Mouse (Mus musculus) heart, postnatal 0 days (tissue): ENCODE measurements around the gene a.

Experiments used
- CTCF ChIP-seq: IDR thresholded peaks from 2 replicates; pipeline ENCODE4 v1.5.1; 2016; ENCODE audit warnings: antibody characterized with exemption, control low read depth, low read depth
- EP300 ChIP-seq: IDR thresholded peaks from 2 replicates; pipeline ENCODE4 v1.6.1; 2016; ENCODE audit warnings: antibody characterized with exemption, low read depth

DNA sequence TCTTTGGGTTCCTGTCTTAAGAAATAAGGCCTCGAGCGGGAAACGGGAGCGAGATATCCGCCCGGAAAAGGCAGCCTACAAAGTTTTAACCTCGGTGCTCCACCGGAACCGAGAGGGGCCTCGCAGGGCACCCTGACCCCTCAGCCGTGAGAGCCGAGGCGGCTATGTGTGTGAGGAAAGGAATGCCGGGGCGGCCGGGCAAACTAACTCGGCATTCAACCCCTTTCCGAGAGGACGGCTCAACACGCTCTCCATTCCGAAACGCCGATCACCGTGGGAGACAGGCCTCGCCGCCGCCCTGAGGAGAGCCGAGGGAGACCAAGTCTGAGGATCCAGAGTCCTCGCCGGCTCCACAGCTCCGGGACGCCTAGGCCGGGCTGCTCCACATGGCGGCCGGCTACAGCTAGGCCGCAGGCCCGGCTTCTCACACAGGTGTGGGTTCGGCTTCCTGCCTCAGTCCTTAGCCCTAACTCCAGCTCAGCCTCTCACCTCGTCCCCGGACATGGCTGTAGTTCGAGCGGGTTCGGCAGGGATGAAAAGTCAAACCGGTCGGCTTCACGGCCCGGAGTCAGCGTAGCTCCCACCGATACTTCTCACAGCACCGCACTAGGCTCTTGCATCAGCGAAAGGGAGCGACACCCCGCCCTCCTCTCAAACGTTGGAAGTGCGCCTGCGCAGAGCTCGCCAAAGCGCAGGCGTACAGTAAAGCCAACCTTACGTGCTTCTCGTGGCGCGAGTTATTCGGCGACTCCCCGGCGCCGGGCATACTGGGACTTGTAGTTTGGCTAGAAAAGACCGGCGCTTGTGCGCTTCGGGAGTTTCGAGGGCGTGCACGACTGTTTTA lies 101.2 kb downstream of the a start, which contains the start of gene Eif2s2:
- TF ChIP-seq CTCF, result no peak
- TF ChIP-seq EP300, result no peak
